Mouse (Mus musculus) lung, adult 2 months (tissue): ENCODE data around the gene Gse1.

Experiments used
- CTCF ChIP-seq: fragments of 200-500 bp; IDR thresholded peaks from 2 replicates; pipeline ENCODE4 v1.5.1; 2011; ENCODE audit warnings: mild to moderate bottlenecking, low read length, control low read depth; ENCODE audit not compliant: insufficient read depth
- POLR2A ChIP-seq: fragments of 200-500 bp; IDR thresholded peaks from 2 replicates; pipeline ENCODE4 v1.6.1; 2011; ENCODE audit warnings: low read depth, mild to moderate bottlenecking, control low read depth, low read length, borderline replicate concordance; ENCODE audit errors: extremely low read depth

GRCm38 (mm10) chr8:120442306-120443003, 214.2 kb downstream of the Gse1 start:
- no peak for TF ChIP-seq CTCF
- no peak for TF ChIP-seq POLR2A
